Mouse (Mus musculus): ENCODE measurements around the gene Mafg.

The Mafg gene

GRCm38 (mm10) chr11:120643601-120643987, 10.2 kb upstream of the Mafg start, which contains the start of gene Pycr1:
TSS of gene Pycr1 (minus strand) at chr11:120643769.
- peak; percentile 88 for DNase-seq (ENCODE audit: low spot score)

- DNase-seq (ENCODE audit: low spot score): no peak
These were observed 9.7 kb upstream of the Mafg start for GRCm38 (mm10) chr11:120642939-120643600.

GRCm38 (mm10) chr11:120641869-120642268, 8.5 kb upstream of the Mafg start:
- DNase-seq (ENCODE audit: low spot score): no peak

GRCm38 (mm10) chr11:120641255-120641654, 7.9 kb upstream of the Mafg start:
- no peak for DNase-seq (ENCODE audit: low spot score)

GRCm38 (mm10) chr11:120634810-120635209, 1.4 kb upstream of the Mafg start:
- no peak for DNase-seq (ENCODE audit: low spot score)

GRCm38 (mm10) chr11:120632559-120633519, 561 bp downstream of the Mafg start:
- peak; percentile 57 for DNase-seq (ENCODE audit: low spot score)

GRCm38 (mm10) chr11:120631726-120632448, 1.5 kb downstream of the Mafg start:
- no peak for DNase-seq (ENCODE audit: low spot score)

- DNase-seq (ENCODE audit: low spot score): no peak
These were observed 2.3 kb downstream of the Mafg start for GRCm38 (mm10) chr11:120630881-120631725.

- DNase-seq (ENCODE audit: low spot score): no peak
These were observed 3.0 kb downstream of the Mafg start for GRCm38 (mm10) chr11:120630401-120630871.

- DNase-seq (ENCODE audit: low spot score): no peak
These were observed 3.5 kb downstream of the Mafg start for GRCm38 (mm10) chr11:120629911-120630310.

- DNase-seq (ENCODE audit: low spot score): no peak
These were observed 4.1 kb downstream of the Mafg start for GRCm38 (mm10) chr11:120629341-120629730.

- DNase-seq (ENCODE audit: low spot score): no peak
These were observed 4.6 kb downstream of the Mafg start for GRCm38 (mm10) chr11:120628601-120629340.

GRCm38 (mm10) chr11:120627468-120628300, 5.7 kb downstream of the Mafg start:
- DNase-seq (ENCODE audit: low spot score): no peak

- no peak for DNase-seq (ENCODE audit: low spot score)
These were observed 6.5 kb downstream of the Mafg start for GRCm38 (mm10) chr11:120626785-120627467.

GRCm38 (mm10) chr11:120625152-120625775, 8.1 kb downstream of the Mafg start, which contains the start of gene Sirt7:
TSS of gene Sirt7 (minus strand) at chr11:120625240.
- no peak for DNase-seq (ENCODE audit: low spot score)

GRCm38 (mm10) chr11:120624680-120625111, 8.7 kb downstream of the Mafg start:
- peak; percentile 71 for DNase-seq (ENCODE audit: low spot score)

GRCm38 (mm10) chr11:120623961-120624679, 9.3 kb downstream of the Mafg start:
- DNase-seq (ENCODE audit: low spot score): peak; percentile 46

- no peak for DNase-seq (ENCODE audit: low spot score)
These were observed 10.6 kb downstream of the Mafg start for GRCm38 (mm10) chr11:120622805-120623204.
